Mouse (Mus musculus) thymus, postnatal 10 days (tissue): ENCODE data around the gene Gm44965.

Experiments
- DNase-seq, 2 experiments: peaks; one replicate each; pipeline ENCODE4 v3.0.0; 2021; ENCODE audit warnings: low spot score in 2 of 2

Gm44965 gene

GRCm38 (mm10) chr6:48593158-48594042, at the start of gene Gm44965, which contains the start of gene Repin1:
Gm44965 (plus strand) TSS chr6:48593941.
Repin1 (plus strand) TSS chr6:48593883.
- peak; percentile 62 to 63 for DNase-seq

GRCm38 (mm10) chr6:48545251-48545650, 48.5 kb upstream of the Gm44965 start:
- DNase-seq = no peak

- DNase-seq = peak in 1 of 2 experiments; percentile 25
Measured at GRCm38 (mm10) chr6:48546271-48546670, 47.5 kb upstream of the Gm44965 start.

- no peak for DNase-seq
Measured at GRCm38 (mm10) chr6:48546858-48547257, 46.9 kb upstream of the Gm44965 start.

- DNase-seq = no peak
Measured at GRCm38 (mm10) chr6:48548314-48548713, 45.4 kb upstream of the Gm44965 start.

GRCm38 (mm10) chr6:48552918-48553317, 40.8 kb upstream of the Gm44965 start:
- DNase-seq = peak; percentile 33 to 62

GRCm38 (mm10) chr6:48553819-48554218, 39.9 kb upstream of the Gm44965 start:
- DNase-seq = no peak

GRCm38 (mm10) chr6:48554280-48555103, 39.2 kb upstream of the Gm44965 start, which contains the start of gene Lrrc61:
Lrrc61 (plus strand) TSS chr6:48554796.
- peak; percentile 80 to 82 for DNase-seq

- peak; percentile 13 to 19 for DNase-seq
Measured at GRCm38 (mm10) chr6:48555104-48555890, 38.4 kb upstream of the Gm44965 start.

GRCm38 (mm10) chr6:48555956-48556355, 37.8 kb upstream of the Gm44965 start:
- no peak for DNase-seq

- DNase-seq = no peak
Measured at GRCm38 (mm10) chr6:48565693-48566310, 27.9 kb upstream of the Gm44965 start.

- DNase-seq = no peak
Measured at GRCm38 (mm10) chr6:48566312-48566711, 27.4 kb upstream of the Gm44965 start.

- DNase-seq = no peak
Measured at GRCm38 (mm10) chr6:48568036-48568984, 25.4 kb upstream of the Gm44965 start.

GRCm38 (mm10) chr6:48569065-48569807, 24.5 kb upstream of the Gm44965 start:
- no peak for DNase-seq

- no peak for DNase-seq
Measured at GRCm38 (mm10) chr6:48572014-48572413, 21.7 kb upstream of the Gm44965 start.

GRCm38 (mm10) chr6:48572572-48573061, 21.1 kb upstream of the Gm44965 start, which contains the start of gene Rarres2:
Rarres2 (minus strand) TSS chr6:48572789.
- DNase-seq = no peak

- no peak for DNase-seq
Measured at GRCm38 (mm10) chr6:48573280-48573679, 20.5 kb upstream of the Gm44965 start.

- DNase-seq = no peak
Measured at GRCm38 (mm10) chr6:48573981-48574380, 19.8 kb upstream of the Gm44965 start.

- no peak for DNase-seq
Measured at GRCm38 (mm10) chr6:48578736-48579135, 15.0 kb upstream of the Gm44965 start.
